Comparison of ENCODE assay signal across 10 mouse cellular contexts in the genomic region with DNA sequence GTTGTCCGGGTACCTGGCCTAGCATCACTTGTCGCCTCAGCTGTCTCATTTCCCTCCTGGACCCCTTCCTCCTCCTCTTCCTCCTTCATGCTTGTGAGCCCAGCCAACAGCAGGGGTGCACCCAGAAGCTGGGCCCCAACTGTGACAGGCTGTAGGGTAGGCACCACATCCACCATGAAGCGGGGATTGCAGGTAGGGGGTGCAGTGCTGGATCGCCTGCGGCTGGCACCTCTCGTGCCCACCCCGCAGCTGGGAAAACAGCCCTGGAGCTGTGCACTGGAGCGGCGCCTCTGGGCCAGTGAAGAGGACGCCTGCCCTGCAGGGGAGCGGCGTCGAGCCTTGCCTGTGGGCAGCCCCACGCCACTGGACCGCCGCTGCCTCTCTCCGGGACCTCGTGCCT. TPM values are rescaled to one million over a fixed set of nuclear protein-coding genes. Genes with fewer than 3 reads are reported as not detected.
A peak's percentile ranks its signal among the peaks of the same experiment; 100 is the strongest.
DNase-seq lines count a peak whose midpoint lies in the region; ATAC-seq and TF ChIP-seq lines count a peak whose summit lies in the region.
"Had no signal": no experiment of that assay in that cellular context is flagged by ENCODE, and none has a peak within 500 bp of the region (broad histone marks: within the 10 kb centered on the region; RNA-seq: fewer than 3 reads in every experiment).

Gm9821 (plus strand) TSS at position 221 of the 400 bp plus-strand sequence.

- no peaks in the 10 kb centered on the region for H3K9me3 ChIP-seq in heart, embryonic 15.5 days (replicated peaks)
- no peaks in the 10 kb centered on the region for H3K9me3 ChIP-seq in stomach, embryonic 15.5 days
- H3K9me3 ChIP-seq in stomach, postnatal 0 days (ENCODE audit: control insufficient read depth, low read length): no peaks in the 10 kb centered on the region
- no peaks in the 10 kb centered on the region for H3K9me3 ChIP-seq in neural tube, embryonic 15.5 days (replicated peaks)
- H3K9me3 ChIP-seq: kidney, embryonic 15.5 days had no signal

- H3K27me3 ChIP-seq in heart, embryonic 15.5 days: no peaks in the 10 kb centered on the region
- H3K27me3 ChIP-seq in stomach, embryonic 15.5 days (replicated peaks): no peaks in the 10 kb centered on the region
- no peaks in the 10 kb centered on the region for H3K27me3 ChIP-seq in stomach, postnatal 0 days (ENCODE audit: control insufficient read depth, insufficient read depth, low read length)
- H3K27me3 ChIP-seq in neural tube, embryonic 15.5 days (replicated peaks): no peaks in the 10 kb centered on the region
- H3K27me3 ChIP-seq: kidney, embryonic 15.5 days had no signal

- H3K27ac ChIP-seq in heart, embryonic 15.5 days: 0 out of 2 replicates have a peak within 1 kb of the TSS, but pooled peaks have one; percentile 9
- H3K27ac ChIP-seq in stomach, embryonic 15.5 days: peak within 1 kb of the TSS; percentile 31; the same call in 1 of the 2 replicates
- no peak within 1 kb of the TSS for H3K27ac ChIP-seq in stomach, postnatal 0 days (replicated peaks)
- no peak within 1 kb of the TSS for H3K27ac ChIP-seq in neural tube, embryonic 15.5 days (replicated peaks)
- H3K27ac ChIP-seq: kidney, embryonic 15.5 days had no signal

- no peak for TF ChIP-seq EP300 in stomach, postnatal 0 days (optimal IDR thresholded peaks at IDR 0.05)

- no peak for TF ChIP-seq CTCF in stomach, postnatal 0 days (IDR thresholded peaks at IDR 0.05; ENCODE audit: low read depth)

- peaks cover 69% of the 10 kb centered on the region for H3K4me1 ChIP-seq in heart, embryonic 15.5 days (replicated peaks)
- H3K4me1 ChIP-seq in stomach, embryonic 15.5 days: peaks cover 42% of the 10 kb centered on the region
- H3K4me1 ChIP-seq in stomach, postnatal 0 days (replicated peaks; ENCODE audit: control insufficient read depth, insufficient read depth): peaks cover 18% of the 10 kb centered on the region
- H3K4me1 ChIP-seq in neural tube, embryonic 15.5 days: peaks cover 56% of the 10 kb centered on the region

- 90% methylated on average over 18 of the region's 18 CpGs for WGBS in heart, embryonic 15.5 days
- 91% methylated on average over 18 of the region's 18 CpGs for WGBS in stomach, embryonic 15.5 days
- WGBS in stomach, postnatal 0 days: 93% methylated on average over 18 of the region's 18 CpGs
- 90% methylated on average over 18 of the region's 18 CpGs for WGBS in neural tube, embryonic 15.5 days

- peak; percentile 58 for DNase-seq in cerebellum, adult 11-12 months
- no peak for DNase-seq in cerebellum, adult 8-10 months
- no peak for DNase-seq in heart, adult 8-10 months (ENCODE audit: low spot score)
- DNase-seq in stomach, postnatal 0 days (ENCODE audit: low spot score): no peak
- DNase-seq in right cerebral cortex, postnatal 10 days (ENCODE audit: low spot score in 2 of 2): no peak

- H3K9ac ChIP-seq in heart, embryonic 15.5 days: no peak within 1 kb of the TSS
- H3K9ac ChIP-seq in stomach, embryonic 15.5 days: no peak within 1 kb of the TSS
- H3K9ac ChIP-seq in stomach, postnatal 0 days (ENCODE audit: low read length): no peak within 1 kb of the TSS
- 0 out of 2 replicates have a peak within 1 kb of the TSS, but pooled peaks have one; percentile 2 for H3K9ac ChIP-seq in neural tube, embryonic 15.5 days (replicated peaks)

- H3K4me2 ChIP-seq in heart, embryonic 15.5 days: peak within 1 kb of the TSS; percentile 48
- no peak within 1 kb of the TSS for H3K4me2 ChIP-seq in stomach, embryonic 15.5 days
- no peak within 1 kb of the TSS for H3K4me2 ChIP-seq in stomach, postnatal 0 days (replicated peaks; ENCODE audit: low read depth)
- no peak within 1 kb of the TSS for H3K4me2 ChIP-seq in neural tube, embryonic 15.5 days
- H3K4me2 ChIP-seq: kidney, embryonic 15.5 days had no signal

- H3K36me3 ChIP-seq in heart, embryonic 15.5 days: peaks cover 17% of the 10 kb centered on the region
- 0 out of 2 replicates have a peak, but pooled peaks cover 9% of the 10 kb centered on the region for H3K36me3 ChIP-seq in stomach, embryonic 15.5 days
- H3K36me3 ChIP-seq in stomach, postnatal 0 days (ENCODE audit: control insufficient read depth, insufficient read depth, low read length): peaks cover 2% of the 10 kb centered on the region; the same call in 1 of the 2 replicates
- H3K36me3 ChIP-seq in neural tube, embryonic 15.5 days: peaks cover 4% of the 10 kb centered on the region

- no peak within 1 kb of the TSS for H3K4me3 ChIP-seq in heart, embryonic 15.5 days
- H3K4me3 ChIP-seq in stomach, embryonic 15.5 days (replicated peaks): no peak within 1 kb of the TSS
- no peak within 1 kb of the TSS for H3K4me3 ChIP-seq in stomach, postnatal 0 days (ENCODE audit: low read depth, low read length)
- H3K4me3 ChIP-seq in neural tube, embryonic 15.5 days (replicated peaks): no peak within 1 kb of the TSS
- H3K4me3 ChIP-seq: kidney, embryonic 15.5 days had no signal

- ATAC-seq in heart, embryonic 15.5 days (replicated peaks; ENCODE audit: insufficient number of reproducible peaks, insufficient read depth, low FRiP score, low read depth): no peak
- ATAC-seq in stomach, embryonic 15.5 days (ENCODE audit: insufficient read depth, low FRiP score, low read depth): no peak
- no peak for ATAC-seq in stomach, postnatal 0 days (ENCODE audit: low FRiP score, low TSS enrichment)
- no peak for ATAC-seq in neural tube, embryonic 15.5 days (ENCODE audit: low FRiP score)

RNA-seq across cellular contexts. Expression of gene Gm9821, which starts in this region (rescaled TPM):
- 1.7 and 2.2 TPM in 2 replicates for polyA plus RNA-seq in heart, embryonic 15.5 days (2015; fragmentation: Nextera tagmentation; extraction: Ambion mirVana)
- total RNA-seq in heart, adult 8-10 months (2022): not detected
- 0.66 and 0.71 TPM in 2 replicates for polyA plus RNA-seq in stomach, embryonic 15.5 days (2015; fragmentation: Nextera tagmentation; extraction: Ambion mirVana)
- 0.13 and 0.15 TPM in 2 replicates for polyA plus RNA-seq in stomach, postnatal 0 days (2015; fragmentation: Nextera tagmentation; extraction: Ambion mirVana)
- 0.24 and 0.57 TPM in 2 replicates for polyA plus RNA-seq in neural tube, embryonic 15.5 days (2015; fragmentation: Nextera tagmentation; extraction: Ambion mirVana)
- total RNA-seq: adrenal gland, postnatal 4 days had no signal

Comparison
In these comparisons a context has a peak if more than half of its experiments do, and no peak if none do; other contexts are left out.
1. H3K27ac ChIP-seq: peak in heart, embryonic 15.5 days (single experiment) and stomach, embryonic 15.5 days (single experiment); none in stomach, postnatal 0 days (single experiment) and neural tube, embryonic 15.5 days (single experiment).